Mouse (Mus musculus): ENCODE data around the gene 2010111I01Rik.
"Not testable (repeated sequence)": the region's sequence is repeated elsewhere in the genome, so short reads cannot be mapped to it uniquely, and the experiment has no call there.

The 2010111I01Rik gene

DNA sequence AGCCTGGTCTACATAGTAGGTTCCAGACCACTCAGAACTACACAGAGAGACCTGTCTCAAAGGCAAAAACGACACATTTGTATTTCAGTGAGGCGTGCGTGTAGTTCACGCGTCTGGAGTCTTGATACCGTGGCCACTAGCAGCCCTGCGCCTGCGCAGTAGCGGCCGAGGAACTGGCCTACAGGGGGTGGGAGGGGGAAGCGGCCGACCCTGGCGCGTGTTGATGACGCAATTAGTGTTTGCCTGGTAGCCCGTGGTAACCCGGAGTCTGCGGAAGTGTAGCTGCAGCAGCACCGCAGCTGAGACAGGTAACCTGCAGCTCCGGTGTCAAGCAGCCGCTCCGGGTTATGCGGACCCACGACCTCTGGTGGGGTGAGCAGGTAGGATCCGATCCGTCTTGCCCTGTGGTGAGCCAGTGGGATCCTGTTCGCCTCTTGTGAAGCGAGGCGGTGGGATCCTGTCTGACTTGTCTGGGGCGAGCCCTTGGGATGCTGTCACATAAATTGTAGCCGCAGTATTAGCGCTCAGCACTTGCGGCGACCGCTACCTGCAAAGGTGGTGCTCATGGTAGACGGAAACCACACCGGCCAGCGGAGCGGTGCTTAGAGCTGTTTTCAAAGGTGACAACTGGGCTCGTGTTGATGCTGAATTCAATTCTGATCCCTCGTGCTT is at the start of gene 2010111I01Rik:
TSS of gene 2010111I01Rik (plus strand) at position 254 of the 672 bp plus-strand sequence.
- DNase-seq (ENCODE audit: low spot score): peak; percentile 97

DNA sequence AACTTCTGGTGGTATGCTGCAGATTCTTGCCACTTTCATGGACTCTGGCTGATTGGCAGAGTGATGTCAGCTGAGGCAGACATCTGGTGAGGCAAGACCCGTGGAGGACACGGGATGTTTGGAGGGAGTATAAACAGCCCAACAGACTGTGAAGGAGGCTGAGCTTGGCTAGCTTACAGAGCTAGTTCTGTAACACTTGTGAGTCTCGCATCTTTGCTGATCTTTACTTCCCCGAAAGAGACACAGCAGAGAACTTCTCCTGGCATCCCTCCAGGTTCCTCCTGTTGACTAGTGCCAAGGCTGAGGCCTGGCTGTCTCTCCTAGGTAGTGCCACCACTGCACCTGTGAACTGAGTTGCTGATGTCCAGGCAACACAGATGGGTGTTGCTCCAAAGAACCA is 48.0 kb upstream of the 2010111I01Rik start:
- DNase-seq (ENCODE audit: low spot score): no peak

DNA sequence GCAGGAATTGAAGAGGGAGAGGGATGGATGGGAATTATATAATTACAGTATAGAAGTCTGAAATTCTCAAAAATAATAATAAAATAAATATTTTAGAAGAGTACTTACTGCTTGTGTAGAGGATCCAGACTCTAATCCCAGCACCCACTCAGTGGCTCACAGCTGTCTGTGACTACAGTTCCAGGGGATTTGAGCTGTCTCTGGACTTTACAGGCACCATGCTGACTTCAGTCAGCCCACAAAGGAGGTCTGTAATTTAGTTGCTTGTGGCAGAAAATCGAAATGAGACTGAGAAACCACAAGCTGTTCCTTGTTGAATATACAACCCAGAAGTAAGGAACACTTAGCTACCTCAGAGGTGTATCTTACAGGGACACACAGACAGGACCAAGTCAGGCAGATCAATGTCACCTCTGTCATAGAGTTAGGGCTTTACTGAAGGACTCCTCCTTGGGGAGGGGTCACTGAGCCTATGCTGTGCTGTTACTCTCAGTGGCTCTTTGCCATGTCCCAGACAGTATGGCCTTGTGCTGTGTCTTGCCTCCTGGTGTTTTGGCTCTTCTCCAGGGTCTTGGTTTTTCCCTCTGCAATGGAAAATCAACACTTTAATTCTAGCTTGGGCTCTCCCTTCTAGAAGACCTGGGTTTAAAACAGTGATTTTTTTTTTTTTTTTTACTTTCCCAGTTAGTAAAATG is 47.1 kb upstream of the 2010111I01Rik start:
- no peak for DNase-seq (ENCODE audit: low spot score)

DNA sequence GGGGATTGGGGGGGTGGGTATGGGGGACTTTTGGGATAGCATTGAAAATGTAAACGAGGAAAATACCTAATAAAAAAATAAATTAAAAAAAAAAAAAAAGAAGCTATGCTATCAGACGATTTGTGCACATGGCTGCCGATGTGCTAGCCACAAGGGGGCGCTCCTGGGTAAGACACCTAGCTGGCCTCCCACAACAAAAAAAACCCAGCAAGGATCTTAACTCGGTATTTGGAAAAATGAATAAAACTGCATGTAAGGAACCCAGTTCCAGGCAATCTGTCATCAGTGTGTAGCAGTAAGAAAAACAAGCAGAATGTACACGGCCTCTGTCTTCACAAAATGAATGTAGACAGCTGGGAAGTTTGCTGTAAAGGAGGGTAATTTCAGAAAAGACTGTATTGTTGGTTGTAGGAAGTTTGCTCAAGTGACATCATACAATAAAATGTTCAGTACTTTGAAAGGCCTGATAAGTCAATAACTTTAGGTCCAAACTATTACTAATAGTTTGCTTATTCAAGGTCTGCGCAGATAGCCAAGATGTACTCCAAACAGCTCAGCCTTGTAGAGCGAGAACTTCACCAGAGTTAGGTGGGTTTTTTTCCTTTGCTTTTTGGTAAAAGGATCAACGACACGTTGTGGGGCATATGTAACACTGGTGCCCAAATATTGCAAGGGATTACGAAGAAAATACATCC is 44.9 kb upstream of the 2010111I01Rik start:
- peak; percentile 33 for DNase-seq (ENCODE audit: low spot score)

DNA sequence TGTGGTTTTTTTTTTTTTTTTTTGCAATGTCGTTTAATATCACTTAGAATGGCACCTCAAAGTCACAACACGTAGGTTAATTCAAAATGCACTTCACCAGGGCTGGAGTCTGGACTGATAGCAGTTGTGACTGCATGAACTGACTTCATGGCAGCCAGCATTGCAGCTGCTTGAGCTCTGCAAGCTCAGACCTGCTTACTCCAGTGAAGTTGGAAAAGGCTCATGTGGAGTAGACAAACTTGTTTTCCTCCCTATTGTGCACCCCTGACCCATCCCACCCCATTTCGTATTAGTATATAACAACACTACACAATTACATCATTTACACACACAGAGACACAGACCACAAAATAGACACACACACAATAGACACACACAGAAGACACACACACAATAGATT is 42.0 kb upstream of the 2010111I01Rik start:
- no peak for DNase-seq (ENCODE audit: low spot score)

DNA sequence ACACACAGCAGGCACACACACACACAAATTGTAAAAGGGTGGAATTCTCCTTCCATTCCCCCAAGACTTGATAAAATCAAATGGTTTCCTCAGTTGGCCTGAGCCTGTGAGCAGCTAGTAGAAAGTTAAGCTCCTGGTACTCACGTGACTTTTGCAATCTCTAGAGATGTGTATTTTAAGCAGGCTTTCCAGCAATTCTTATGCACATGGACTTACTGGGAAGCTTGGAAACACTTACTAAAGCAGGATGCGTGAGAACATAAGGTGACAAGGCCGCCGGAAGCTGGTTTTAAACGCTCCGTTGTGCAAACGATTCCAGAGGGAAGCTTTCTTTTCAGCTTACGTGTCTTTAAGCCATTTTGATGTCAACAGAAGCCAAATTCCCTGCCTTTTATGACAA is 41.5 kb upstream of the 2010111I01Rik start:
- no peak for DNase-seq (ENCODE audit: low spot score)

DNA sequence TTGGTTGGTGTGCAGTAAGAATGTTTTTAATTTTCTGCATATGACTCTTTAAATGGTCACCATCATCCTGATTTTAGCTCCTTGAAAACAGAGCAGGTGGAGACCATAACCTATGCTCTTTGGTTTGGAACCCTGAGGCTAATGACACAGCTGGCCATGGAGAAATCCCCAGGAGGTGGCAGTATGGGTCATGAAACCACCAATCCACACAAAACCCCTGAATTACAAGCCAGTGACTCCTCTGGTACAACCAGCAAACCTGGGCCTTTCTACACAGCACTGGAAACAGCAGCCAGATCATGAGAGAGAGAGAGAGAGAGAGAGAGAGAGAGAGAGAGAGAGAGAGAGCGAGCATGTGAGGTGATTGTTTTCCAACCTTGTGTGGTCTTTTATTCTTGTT is 38.2 kb upstream of the 2010111I01Rik start:
- DNase-seq (ENCODE audit: low spot score): no peak

DNA sequence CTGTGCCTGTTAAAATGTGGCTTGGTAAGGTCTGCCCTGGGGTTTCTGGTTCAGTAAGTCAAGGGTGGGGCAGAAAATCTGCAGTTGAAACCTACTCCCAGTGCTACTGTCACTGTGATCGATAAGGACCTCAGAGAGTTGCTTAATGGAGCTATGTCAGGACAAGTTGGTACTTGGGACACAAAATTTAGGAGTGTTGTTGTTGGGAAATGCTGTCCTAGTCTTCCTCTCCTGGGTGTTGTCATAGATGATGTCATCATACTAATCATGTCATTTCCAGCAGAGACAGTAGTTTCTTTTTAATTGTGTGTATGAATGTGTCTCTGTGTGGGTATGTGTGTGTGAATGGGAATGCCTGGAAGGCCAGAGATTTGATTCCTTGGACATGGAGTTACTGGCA is 37.2 kb upstream of the 2010111I01Rik start:
- DNase-seq (ENCODE audit: low spot score): no peak

DNA sequence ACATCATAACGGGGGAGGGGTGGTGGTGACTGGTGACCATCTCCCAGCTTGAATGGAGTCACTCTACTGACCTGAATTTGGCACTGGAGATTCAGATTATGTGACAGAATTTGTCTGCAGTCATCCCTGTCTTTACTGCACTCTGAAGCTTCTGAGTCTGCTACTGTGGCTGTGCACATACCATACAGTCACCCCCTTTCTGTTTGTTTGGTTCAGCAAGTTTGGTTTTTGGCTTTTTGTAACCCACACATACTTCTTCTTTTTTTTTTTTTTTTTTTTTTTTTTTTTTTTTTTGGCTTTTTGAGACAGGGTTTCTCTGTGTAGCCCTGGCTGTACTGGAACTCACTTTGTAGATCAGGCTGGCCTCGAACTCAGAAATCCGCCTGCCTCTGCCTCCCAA is 35.5 kb upstream of the 2010111I01Rik start:
- not testable (repeated sequence) for DNase-seq (ENCODE audit: low spot score)

DNA sequence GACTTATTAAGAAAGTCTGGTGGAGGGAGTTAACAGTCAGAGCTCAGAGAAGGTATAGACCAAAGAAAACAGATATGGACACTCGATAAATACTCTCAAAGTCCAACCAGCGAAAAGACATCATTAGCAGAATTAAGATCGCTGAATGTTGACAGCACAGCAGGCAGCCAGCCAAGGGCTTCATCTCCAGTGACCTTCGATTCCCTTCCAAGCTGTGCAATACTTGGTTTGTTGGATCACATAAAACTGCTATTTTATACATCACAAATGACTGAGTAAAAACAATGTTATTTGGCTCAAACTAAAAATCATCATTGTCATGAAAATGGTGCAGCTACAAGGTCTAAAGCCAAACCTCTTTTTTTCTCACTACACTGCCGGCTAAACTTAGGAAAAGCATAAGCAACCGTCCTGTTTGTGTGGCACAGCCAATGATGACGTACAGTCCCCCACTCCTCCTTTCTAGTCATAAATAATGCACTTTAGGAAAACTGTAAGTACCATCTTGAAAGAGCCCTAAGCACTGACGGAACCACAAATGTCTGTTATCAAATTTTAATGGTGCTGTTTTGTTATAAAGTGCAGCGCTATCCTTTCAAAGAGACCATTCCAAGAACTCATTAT is 34.8 kb upstream of the 2010111I01Rik start:
- no peak for DNase-seq (ENCODE audit: low spot score)

DNA sequence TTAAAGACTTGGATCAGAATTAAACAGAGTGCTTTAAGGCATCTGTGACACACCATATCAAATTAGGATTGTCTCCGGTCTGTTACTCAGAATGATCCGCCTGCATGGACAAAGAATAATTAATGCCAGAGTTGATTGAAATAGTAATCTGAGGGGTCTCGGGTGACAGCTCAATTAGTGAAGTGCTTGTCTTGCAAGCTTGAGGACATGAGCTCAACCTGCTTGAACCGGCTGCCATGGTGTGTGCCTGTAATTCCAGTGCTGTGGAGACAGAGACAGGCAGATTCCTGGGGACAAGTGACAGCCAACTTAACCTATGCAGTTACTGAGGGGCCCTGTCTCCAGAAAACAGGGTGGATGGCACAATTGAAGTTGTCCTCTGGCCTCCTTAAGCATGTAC is 32.2 kb upstream of the 2010111I01Rik start:
- DNase-seq (ENCODE audit: low spot score): no peak

DNA sequence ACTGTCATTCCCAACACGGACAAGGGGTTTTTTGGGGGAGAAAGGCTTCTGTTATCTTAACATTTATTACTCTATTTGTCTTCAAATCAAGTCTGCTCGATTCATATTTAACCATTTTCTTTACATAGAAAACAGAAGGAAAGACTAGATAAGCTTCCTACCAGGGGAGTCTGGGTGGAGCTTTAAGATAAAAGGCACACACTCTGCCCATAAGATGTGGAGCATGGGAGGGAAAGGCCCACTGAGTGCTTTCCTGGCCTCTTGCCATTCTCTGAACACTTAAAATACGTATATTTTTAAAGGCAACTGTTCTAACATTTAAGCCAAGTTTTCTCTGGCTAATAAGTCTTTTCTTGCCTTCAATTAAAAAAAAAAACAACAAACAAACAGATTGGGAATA is 25.3 kb upstream of the 2010111I01Rik start:
- no peak for DNase-seq (ENCODE audit: low spot score)

DNA sequence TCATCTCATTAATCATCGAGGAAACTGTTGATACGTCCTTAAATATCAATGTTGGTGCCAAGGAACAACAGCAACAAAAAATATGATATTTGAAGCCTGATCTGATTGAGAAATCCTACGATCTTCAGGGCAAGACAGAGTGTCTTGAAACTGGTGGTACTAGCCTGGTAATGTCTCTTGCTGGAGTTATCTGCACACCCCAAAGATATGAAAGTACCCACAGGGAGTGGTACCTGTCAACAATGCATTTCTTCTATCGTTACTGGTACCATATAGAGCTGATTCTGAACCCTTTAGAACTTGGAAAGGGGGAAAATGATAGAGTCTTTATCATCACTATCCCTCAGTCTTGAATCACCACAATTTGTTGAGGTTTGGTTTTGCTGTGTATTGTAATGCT is 24.9 kb upstream of the 2010111I01Rik start:
- DNase-seq (ENCODE audit: low spot score): no peak

DNA sequence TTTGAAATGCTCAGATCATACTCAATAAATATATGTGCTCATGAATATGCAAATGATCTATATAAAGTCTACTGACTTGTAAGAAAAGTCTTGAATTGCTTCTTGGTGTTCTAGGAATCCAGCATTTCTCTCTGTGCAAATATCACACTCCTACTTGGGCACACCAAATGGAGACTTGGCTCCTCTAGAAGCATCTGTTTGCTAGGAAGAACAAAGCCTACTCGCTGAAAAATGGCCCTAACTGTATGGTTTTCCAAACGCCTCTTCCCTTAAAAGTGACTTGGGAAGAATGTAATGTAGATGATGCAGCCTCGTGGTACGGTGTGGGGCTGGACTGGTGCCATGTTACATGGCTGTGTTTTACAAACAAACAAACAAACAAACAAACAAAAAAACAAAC is 24.0 kb upstream of the 2010111I01Rik start:
- DNase-seq (ENCODE audit: low spot score): no peak

DNA sequence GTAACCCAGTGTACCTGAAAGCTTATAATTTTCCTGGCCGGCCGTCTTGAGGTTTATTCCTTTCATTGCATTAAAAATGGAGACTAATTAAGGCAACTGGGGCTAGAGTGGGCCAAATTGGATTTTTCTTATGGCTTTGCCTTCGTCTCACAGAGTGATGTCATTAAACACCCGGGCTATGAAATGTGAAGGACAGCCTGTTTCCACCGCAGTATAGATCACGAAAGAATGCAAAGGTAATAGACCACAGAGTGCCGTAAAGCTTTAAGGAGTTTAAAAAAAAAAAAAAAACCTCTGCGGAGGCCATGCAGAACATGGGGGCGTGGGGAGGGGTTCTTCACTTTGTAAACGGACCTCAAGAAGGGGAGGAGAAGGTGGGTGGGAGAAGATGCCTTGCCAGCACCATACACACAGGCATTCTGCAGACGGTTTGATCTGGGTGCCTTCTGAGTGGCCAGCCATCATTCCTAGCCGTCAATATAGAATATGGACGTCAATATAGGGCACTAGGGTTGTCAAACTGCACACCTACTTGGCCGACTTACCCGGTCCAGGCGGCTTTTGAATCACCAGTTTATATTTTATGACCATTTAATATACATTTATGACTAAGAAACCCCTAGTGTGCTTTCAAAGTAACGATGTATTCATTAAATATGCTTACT is 23.2 kb upstream of the 2010111I01Rik start:
- DNase-seq (ENCODE audit: low spot score): no peak

DNA sequence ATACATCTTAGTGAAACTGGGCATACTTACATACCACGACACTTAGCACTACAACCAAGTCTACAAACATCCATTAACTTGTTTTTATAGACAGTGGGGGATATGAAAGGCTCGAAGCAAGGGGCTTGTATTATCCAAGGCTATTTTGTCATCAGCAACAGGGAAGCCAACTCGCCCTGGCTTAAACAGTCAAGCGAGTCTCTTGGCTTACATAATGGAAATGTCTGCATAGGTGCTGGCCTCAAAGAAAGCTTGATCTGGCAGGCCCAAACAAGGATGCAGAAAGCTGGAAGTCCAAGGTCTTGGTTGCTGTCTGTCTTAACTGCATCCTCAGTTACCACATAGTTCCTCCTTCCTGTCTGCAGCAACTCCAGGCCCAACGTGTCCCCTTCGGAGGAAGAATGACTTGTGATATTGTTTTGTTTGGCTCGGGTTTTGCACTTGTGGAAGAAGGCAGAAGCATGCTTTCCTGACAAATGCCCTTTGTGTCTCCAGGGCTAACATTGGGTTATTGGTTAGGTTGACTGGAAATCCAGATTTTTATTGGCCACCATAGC is 21.3 kb upstream of the 2010111I01Rik start:
- DNase-seq (ENCODE audit: low spot score): no peak

DNA sequence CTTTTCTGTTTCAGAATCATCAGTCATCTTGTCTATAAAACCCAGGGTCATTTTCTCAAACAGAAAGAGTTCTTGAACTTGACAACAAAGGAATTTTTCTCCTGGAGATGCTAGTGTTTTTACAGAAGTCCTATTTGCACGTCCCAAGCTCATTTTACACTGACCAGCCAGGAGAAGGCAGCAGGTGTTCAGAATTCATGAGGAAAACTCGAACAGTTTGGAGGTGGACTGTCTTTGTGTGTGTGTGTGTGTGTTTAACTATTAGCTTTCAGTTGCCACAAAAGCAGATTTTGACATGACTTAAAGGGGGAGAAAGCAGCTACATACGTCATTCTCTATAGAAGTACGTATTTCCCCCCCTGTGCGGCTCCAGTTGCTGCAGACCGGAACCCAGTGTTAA is 20.6 kb upstream of the 2010111I01Rik start:
- no peak for DNase-seq (ENCODE audit: low spot score)

DNA sequence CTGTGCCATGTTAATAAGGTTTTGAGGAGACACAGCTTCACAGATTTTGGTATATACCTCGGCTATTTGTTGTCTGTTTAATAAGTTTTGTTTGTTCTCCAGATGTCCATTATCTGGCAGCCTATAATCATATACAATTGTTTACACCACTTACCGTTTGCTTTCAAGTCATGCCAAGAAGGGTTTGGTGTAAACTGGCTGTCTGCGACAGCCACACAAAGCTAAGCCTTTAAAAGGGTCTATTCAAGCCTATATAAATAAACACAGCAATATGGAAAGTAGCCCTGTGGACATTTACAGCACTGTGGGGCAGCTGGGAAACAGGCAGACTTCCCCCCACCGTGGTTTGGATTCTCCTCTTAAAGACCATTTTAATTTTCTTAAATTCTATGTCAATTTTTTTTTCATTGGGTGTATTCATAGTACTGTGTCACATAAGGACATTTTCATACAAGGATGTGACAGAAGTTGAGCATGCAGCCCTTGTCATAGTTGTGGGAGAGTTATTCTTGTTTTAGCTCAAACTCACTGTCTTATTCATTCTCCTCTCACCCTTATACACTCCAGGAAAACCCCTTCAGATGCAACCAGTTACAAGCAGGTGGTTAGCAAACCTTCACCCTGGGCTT is 15.0 kb upstream of the 2010111I01Rik start:
- DNase-seq (ENCODE audit: low spot score): no peak

DNA sequence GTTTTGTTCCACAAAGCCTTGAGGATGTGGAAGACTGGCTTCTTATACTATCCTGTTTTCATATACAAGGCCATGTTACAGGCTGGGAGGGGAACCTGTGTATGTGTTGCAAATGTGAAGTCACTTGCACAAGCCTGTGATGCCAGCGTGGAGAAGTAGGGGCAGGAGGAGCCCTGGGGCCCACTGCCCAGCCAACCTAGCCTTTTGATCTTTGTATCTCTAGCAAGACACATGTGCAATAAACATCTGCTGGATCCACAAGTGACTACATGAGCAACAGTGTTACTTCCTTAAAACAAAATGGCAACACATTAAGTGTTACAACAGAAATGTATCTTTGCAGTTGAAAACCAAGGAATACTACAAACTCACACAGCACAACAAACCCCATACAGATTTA is 13.1 kb upstream of the 2010111I01Rik start:
- no peak for DNase-seq (ENCODE audit: low spot score)

DNA sequence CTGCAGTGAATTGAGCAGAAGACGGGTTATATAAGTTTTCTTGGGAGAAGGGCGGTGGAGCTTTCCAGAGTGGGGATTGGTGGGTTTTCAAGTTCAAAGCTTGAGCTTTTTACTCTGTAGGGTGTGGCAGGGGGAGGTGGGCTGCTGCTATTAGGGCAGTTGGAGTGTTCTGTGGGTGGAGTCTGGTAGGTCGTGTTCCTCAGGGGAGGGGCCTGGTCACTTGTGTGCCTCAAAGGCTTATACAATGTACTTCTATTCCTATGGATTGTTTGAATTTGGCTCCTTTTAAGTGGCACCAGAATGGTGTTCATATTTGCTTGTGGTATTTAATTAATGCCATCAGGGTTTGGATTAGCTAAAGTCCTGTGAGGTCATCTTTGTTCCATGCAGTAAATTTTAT is 12.6 kb upstream of the 2010111I01Rik start:
- DNase-seq (ENCODE audit: low spot score): no peak

DNA sequence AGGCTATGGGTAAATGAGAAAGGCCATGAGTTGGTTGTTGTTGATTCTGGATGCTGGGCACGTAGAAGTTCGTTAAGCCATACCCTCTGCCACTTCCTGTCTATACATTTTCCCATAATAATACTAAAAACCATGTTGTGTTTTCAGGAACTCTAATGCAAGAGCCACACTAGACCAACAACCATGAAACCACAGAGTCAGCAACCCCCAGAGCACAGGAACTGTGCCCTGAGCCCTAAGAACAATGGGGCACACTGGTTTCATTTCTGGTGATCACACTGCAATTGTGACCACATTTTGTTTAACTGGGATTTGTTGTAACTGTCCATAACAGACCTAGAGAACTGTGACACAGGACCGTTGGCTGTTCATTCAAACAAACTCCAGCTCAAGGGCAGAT is 12.1 kb upstream of the 2010111I01Rik start:
- no peak for DNase-seq (ENCODE audit: low spot score)

DNA sequence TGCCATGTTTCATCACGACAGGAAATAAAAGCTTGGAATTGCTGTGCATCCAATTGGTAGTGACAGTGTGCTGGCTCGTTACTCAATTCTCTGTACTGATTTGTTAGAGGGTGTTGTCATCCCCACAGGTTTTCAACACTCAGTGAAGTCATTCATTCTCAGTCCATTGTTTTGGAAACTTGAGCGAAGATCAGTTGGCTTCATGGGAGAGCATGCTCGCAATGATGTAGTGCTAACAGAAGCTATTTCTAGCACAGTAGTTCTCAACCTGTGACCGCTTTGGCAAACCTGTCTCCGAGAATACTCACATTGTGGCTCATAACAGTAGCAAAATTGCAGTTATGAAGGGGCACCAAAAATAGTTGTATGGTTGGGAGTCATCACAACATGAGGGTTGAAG is 8.7 kb upstream of the 2010111I01Rik start:
- no peak for DNase-seq (ENCODE audit: low spot score)

Measured in urinary bladder, postnatal 10 days (tissue).